Mouse (Mus musculus): ENCODE results near the gene Ergic3. TPM values are rescaled to one million over a fixed set of nuclear protein-coding genes. Genes with fewer than 3 reads are reported as not detected.

Ergic3 gene
- polyA plus RNA-seq, 1 experiment from 2014 or later, result 349 TPM

- peaks cover 15% of the 10 kb centered on the region for H3K36me3 ChIP-seq
- no peak overlapping the region for H3K27ac ChIP-seq
- no peaks in the 10 kb centered on the region for H3K9me3 ChIP-seq
- no peak overlapping the region for H3K4me3 ChIP-seq (replicated peaks)
- H3K4me1 ChIP-seq (replicated peaks), result peaks cover 15% of the 10 kb centered on the region
- 92% methylated on average over 4 of the region's 4 CpGs for WGBS
- H3K4me2 ChIP-seq (replicated peaks), result no peak overlapping the region
- no peaks in the 10 kb centered on the region for H3K27me3 ChIP-seq
- no peak overlapping the region for H3K9ac ChIP-seq (replicated peaks)
- ATAC-seq, result no peak
Measured at GRCm38 (mm10) chr2:156005393-156005792, 2.5 kb upstream of the Ergic3 start.

- H3K9me3 ChIP-seq, result no peaks in the 10 kb centered on the region
- no peak overlapping the region for H3K9ac ChIP-seq (replicated peaks)
- no peak overlapping the region for H3K4me2 ChIP-seq (replicated peaks)
- 90% methylated on average over 3 of the region's 3 CpGs for WGBS
- H3K27me3 ChIP-seq, result no peaks in the 10 kb centered on the region
- no peak overlapping the region for H3K27ac ChIP-seq
- no peaks in the 10 kb centered on the region for H3K4me1 ChIP-seq (replicated peaks)
- no peak overlapping the region for H3K4me3 ChIP-seq (replicated peaks)
- peaks cover 69% of the 10 kb centered on the region for H3K36me3 ChIP-seq
- ATAC-seq, result no peak
Measured at GRCm38 (mm10) chr2:156018106-156018505, 10.3 kb downstream of the Ergic3 start.

- Histone ChIP-seq H3K27me3 (no peaks in the 10 kb centered on the region), H3K4me2 (replicated peaks) (no peak overlapping the region), H3K9me3 (no peaks in the 10 kb centered on the region), H3K27ac (no peak overlapping the region), H3K9ac (replicated peaks) (no peak overlapping the region), H3K4me3 (replicated peaks) (no peak overlapping the region), H3K4me1 (replicated peaks) (no peaks in the 10 kb centered on the region), H3K36me3 (peaks cover 38% of the 10 kb centered on the region)
- WGBS, result 87% methylated on average over 8 of the region's 8 CpGs
- no peak for ATAC-seq
Measured at GRCm38 (mm10) chr2:156021219-156021618, 13.4 kb downstream of the Ergic3 start.

DNA sequence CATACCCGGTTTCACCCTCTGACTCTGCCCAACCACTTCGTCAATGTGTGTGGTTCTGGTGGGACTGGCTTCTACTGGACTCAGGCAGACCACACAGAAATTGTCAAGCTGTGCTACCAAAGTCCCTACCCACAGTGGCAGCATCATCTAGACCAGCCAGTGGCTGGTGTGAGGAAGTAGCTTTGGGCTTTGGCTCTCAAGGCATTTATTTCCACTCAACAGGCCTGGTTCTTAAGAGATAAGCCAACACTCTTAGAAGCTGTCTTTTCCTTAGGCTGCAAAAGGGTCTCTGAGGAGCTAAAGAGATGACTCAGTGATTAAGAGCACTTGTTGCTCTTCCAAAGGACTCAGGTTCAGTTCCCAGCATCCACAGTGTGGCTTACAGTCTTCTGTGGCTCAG is 13.9 kb downstream of the Ergic3 start:
- 93% methylated on average over 2 of the region's 2 CpGs for WGBS
- Histone ChIP-seq H3K4me1 (replicated peaks) (no peaks in the 10 kb centered on the region), H3K4me3 (replicated peaks) (no peak overlapping the region), H3K27ac (no peak overlapping the region), H3K9me3 (no peaks in the 10 kb centered on the region), H3K4me2 (replicated peaks) (no peak overlapping the region), H3K36me3 (peaks cover 32% of the 10 kb centered on the region), H3K9ac (replicated peaks) (no peak overlapping the region), H3K27me3 (no peaks in the 10 kb centered on the region)
- no peak for ATAC-seq

DNA sequence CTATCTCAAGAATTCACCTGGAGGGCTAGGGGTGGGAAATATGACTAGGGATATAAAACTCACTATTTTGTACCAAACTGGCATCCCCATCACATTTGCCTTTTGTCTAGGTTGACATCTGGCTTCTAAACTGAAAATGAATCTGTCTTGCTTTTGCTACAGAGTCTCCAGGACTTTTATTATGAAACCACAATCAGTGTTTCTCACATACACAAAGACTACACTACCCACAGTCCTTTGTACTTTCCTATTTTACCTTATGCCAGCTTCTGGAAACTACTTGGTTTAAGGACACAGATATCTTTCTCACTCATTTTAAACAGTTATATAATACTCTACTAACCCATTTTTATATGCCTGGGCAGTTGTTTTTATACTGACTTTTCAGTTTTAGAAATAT is 17.6 kb downstream of the Ergic3 start:
- Histone ChIP-seq H3K9me3 (no peaks in the 10 kb centered on the region), H3K4me2 (replicated peaks) (no peak overlapping the region), H3K27me3 (no peaks in the 10 kb centered on the region), H3K4me1 (replicated peaks) (no peaks in the 10 kb centered on the region), H3K9ac (replicated peaks) (no peak overlapping the region), H3K36me3 (no peaks in the 10 kb centered on the region), H3K27ac (no peak overlapping the region), H3K4me3 (replicated peaks) (no peak overlapping the region)
- no peak for ATAC-seq

DNA sequence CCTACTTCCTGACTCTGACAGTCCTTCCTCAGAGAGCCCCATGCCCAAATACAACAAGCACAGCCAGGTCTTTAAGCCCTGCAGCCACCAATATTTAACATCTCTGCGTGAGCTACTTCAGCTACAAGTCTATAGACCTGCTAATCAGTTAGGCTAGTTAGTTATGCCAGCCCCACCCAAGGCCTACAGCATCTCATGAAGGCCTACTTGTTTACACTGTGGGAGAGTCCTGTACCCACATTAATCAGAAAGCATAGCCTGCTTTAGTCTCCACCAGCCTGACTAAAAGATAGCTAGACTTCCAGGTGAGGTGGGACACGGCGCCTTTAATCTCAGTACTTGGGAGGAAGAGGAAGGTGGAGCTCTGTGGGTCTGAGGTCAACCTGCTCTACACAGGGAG is 31.5 kb downstream of the Ergic3 start:
- Histone ChIP-seq H3K4me1 (replicated peaks) (no peaks in the 10 kb centered on the region), H3K27ac (no peak overlapping the region), H3K9me3 (no peaks in the 10 kb centered on the region), H3K4me3 (replicated peaks) (no peak overlapping the region), H3K36me3 (no peaks in the 10 kb centered on the region), H3K9ac (replicated peaks) (no peak overlapping the region), H3K4me2 (replicated peaks) (no peak overlapping the region), H3K27me3 (no peaks in the 10 kb centered on the region)
- WGBS, result 92% methylated on average over 3 of the region's 3 CpGs
- ATAC-seq, result no peak

GRCm38 (mm10) chr2:156042903-156043302 is 35.1 kb downstream of the Ergic3 start:
- H3K4me2 ChIP-seq (replicated peaks), result no peak overlapping the region
- H3K27ac ChIP-seq, result no peak overlapping the region
- H3K9me3 ChIP-seq, result no peaks in the 10 kb centered on the region
- H3K27me3 ChIP-seq, result peaks cover 13% of the 10 kb centered on the region
- ATAC-seq, result no peak
- no peaks in the 10 kb centered on the region for H3K36me3 ChIP-seq
- H3K4me3 ChIP-seq (replicated peaks), result no peak overlapping the region
- no peaks in the 10 kb centered on the region for H3K4me1 ChIP-seq (replicated peaks)
- 84% methylated on average over 8 of the region's 8 CpGs for WGBS
- no peak overlapping the region for H3K9ac ChIP-seq (replicated peaks)

DNA sequence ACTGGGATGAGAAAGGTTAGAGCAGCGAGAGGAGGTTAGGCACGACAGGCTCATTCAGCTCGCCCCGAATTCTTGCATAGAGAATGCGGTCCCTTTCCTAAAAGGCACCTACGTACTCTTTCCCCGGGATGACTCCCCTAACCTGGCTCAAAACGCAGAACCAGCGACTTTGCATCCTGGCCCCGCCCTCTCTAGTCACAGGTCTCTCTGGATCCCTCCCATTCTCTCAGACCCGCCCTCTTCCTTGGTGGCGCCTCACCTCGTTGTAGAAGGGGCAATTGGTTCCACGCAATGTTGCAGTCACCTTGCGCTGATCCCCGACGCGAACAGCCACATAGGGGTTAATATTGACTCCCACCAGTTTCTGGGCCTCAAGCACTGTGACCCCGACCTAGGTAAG is 40.1 kb downstream of the Ergic3 start:
- WGBS, result 5% methylated on average over 19 of the region's 19 CpGs
- ATAC-seq, result no peak
- no peak overlapping the region for H3K9ac ChIP-seq (replicated peaks)
- peaks cover 13% of the 10 kb centered on the region for H3K27me3 ChIP-seq
- H3K36me3 ChIP-seq, result no peaks in the 10 kb centered on the region
- no peak overlapping the region for H3K27ac ChIP-seq
- no peaks in the 10 kb centered on the region for H3K4me1 ChIP-seq (replicated peaks)
- H3K4me3 ChIP-seq (replicated peaks), result no peak overlapping the region
- H3K9me3 ChIP-seq, result no peaks in the 10 kb centered on the region
- peak overlapping the region; percentile 28 for H3K4me2 ChIP-seq (replicated peaks)

GRCm38 (mm10) chr2:156052816-156053215 is 45.0 kb downstream of the Ergic3 start, which contains the start of gene Fer1l4:
TSS of gene Fer1l4 (minus strand) at chr2:156052947.
- Histone ChIP-seq H3K27ac (no peak within 1 kb of the TSS), H3K4me1 (replicated peaks) (no peaks in the 10 kb centered on the region), H3K36me3 (no peaks in the 10 kb centered on the region), H3K4me2 (replicated peaks) (no peak within 1 kb of the TSS), H3K4me3 (replicated peaks) (no peak within 1 kb of the TSS), H3K9me3 (no peaks in the 10 kb centered on the region), H3K9ac (replicated peaks) (no peak within 1 kb of the TSS), H3K27me3 (no peaks in the 10 kb centered on the region)
- WGBS, result 83% methylated on average over 9 of the region's 9 CpGs
- ATAC-seq, result no peak

DNA sequence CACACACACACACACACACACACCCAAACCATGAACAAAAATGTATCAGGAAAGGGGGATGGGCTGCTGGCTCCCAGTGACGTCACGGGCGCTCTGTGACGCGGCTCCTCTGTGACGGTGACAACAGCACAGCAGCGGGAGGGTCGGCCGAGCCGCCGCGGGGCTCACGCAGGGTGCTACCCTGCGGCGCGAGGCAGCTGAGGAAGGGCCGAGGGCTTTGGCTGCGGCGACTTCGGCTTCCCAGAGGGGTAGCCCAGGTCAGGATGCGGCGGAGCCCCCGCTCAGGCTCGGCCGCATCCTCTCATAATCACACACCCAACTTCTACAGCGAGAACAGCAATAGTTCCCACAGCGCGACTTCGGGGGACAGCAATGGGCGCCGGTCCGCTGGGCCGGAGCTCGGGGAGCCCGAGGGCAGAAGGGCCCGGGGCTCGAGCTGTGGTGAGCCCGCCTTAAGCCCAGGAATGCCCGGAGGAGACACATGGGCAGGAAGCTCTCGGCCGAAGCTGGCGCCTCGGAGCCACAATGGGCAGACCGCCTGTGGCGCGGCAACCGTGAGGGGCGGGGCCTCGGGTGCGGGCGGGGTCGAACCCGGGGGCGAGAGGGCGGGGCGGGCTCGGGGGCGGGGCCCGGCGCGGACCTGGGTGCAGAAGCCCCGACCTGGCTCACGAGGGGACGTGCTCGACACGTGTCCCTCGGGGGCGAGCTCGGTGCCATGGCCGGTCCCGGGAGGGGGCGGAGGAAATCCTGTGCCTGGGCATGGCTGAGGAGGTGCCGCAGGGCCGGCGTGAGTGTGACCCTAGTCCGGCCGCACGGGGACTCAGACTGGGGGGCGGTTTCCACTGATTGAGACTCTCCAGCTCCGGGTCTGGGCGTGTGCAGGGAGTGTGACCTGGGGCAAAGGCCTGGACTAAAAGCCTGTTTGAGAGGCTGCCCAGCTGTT is 57.5 kb downstream of the Ergic3 start, which contains the start of gene Spag4:
Gene Spag4 (plus strand): TSS at position 77 of the 943 bp plus-strand sequence.
- peak within 1 kb of the TSS; percentile 86 for H3K27ac ChIP-seq
- peaks cover 16% of the 10 kb centered on the region for H3K4me1 ChIP-seq (replicated peaks)
- under 1% methylated on average over 80 of the region's 81 CpGs for WGBS
- no peaks in the 10 kb centered on the region for H3K9me3 ChIP-seq
- peak within 1 kb of the TSS; percentile 80 for H3K9ac ChIP-seq (replicated peaks)
- peaks cover 33% of the 10 kb centered on the region for H3K36me3 ChIP-seq
- peak; percentile 86 for ATAC-seq
- peak within 1 kb of the TSS; percentile 93 for H3K4me2 ChIP-seq (replicated peaks)
- H3K4me3 ChIP-seq (replicated peaks), result peak within 1 kb of the TSS; percentile 68
- H3K27me3 ChIP-seq, result no peaks in the 10 kb centered on the region

GRCm38 (mm10) chr2:156066126-156066525 is 58.3 kb downstream of the Ergic3 start:
- ATAC-seq, result peak; percentile 38
- Histone ChIP-seq H3K36me3 (peaks cover 41% of the 10 kb centered on the region), H3K4me3 (replicated peaks) (peak overlapping the region; percentile 68), H3K4me1 (replicated peaks) (peaks cover 16% of the 10 kb centered on the region), H3K27ac (no peak overlapping the region), H3K4me2 (replicated peaks) (peak overlapping the region; percentile 93), H3K9me3 (no peaks in the 10 kb centered on the region), H3K27me3 (no peaks in the 10 kb centered on the region), H3K9ac (replicated peaks) (peak overlapping the region; percentile 80)
- 38% methylated on average over 10 of the region's 10 CpGs for WGBS

Data from midbrain, embryonic 13.5 days (tissue).